In genomic region chr4:47235312-47235711, GRCm38 (mm10) we compare ENCODE assay signal across 12 mouse cellular contexts. TPM values are rescaled to one million over a fixed set of nuclear protein-coding genes. Genes with fewer than 3 reads are reported as not detected.
DNase-seq lines count a peak whose midpoint lies in the region; ATAC-seq and TF ChIP-seq lines count a peak whose summit lies in the region.
"Had no signal": no experiment of that assay in that cellular context is flagged by ENCODE, and none has a peak within 500 bp of the region (broad histone marks: within the 10 kb centered on the region; RNA-seq: fewer than 3 reads in every experiment).

No protein-coding gene starts in this region.

- peaks cover 2% of the 10 kb centered on the region; the same call in 1 of the 2 replicates for H3K27me3 ChIP-seq in heart, embryonic 11.5 days (ENCODE audit: control insufficient read depth, insufficient read depth, low read length)
- no peaks in the 10 kb centered on the region for H3K27me3 ChIP-seq in MEL (ENCODE audit: control insufficient read depth in 1 of 2, insufficient read depth in 2 of 2, low read length in 2 of 2)
- no peaks in the 10 kb centered on the region for H3K27me3 ChIP-seq in forebrain, embryonic 15.5 days
- H3K27me3 ChIP-seq in midbrain, embryonic 11.5 days (ENCODE audit: control insufficient read depth, insufficient read depth, low read length), result no peaks in the 10 kb centered on the region
- H3K27me3 ChIP-seq: embryonic facial prominence, embryonic 13.5 days; stomach, embryonic 15.5 days had no signal

- H3K4me1 ChIP-seq in heart, embryonic 11.5 days (ENCODE audit: control insufficient read depth, insufficient read depth, low read length), result no peaks in the 10 kb centered on the region
- H3K4me1 ChIP-seq in MEL (ENCODE audit: control insufficient read depth in 1 of 2, insufficient read depth in 2 of 2, low read length in 2 of 2), result peaks cover 15 to 49% of the 10 kb centered on the region in 2 experiments
- H3K4me1 ChIP-seq in forebrain, embryonic 15.5 days, result peaks cover 13% of the 10 kb centered on the region
- peaks cover 8% of the 10 kb centered on the region for H3K4me1 ChIP-seq in midbrain, embryonic 11.5 days (ENCODE audit: control insufficient read depth, insufficient read depth, low read length)

- TF ChIP-seq CTCF in MEL (IDR thresholded peaks at IDR 0.05 in 2 of 3, conservative IDR thresholded peaks at IDR 0.05 in 1 of 3; ENCODE audit: control insufficient read depth in 1 of 3, insufficient read depth in 1 of 3, low read depth in 2 of 3, low read length in 3 of 3, poor library complexity in 1 of 3, severe bottlenecking in 1 of 3), result no peak

- no peak for TF ChIP-seq EP300 in MEL (IDR thresholded peaks at IDR 0.05; ENCODE audit: low read depth in 1 of 2, low read length in 2 of 2)

- no peaks in the 10 kb centered on the region for H3K79me2 ChIP-seq in MEL (ENCODE audit: control insufficient read depth, insufficient read depth, low read length, poor library complexity)

- H3K9me3 ChIP-seq in heart, embryonic 11.5 days (replicated peaks; ENCODE audit: control insufficient read depth, low read length), result no peaks in the 10 kb centered on the region
- no peaks in the 10 kb centered on the region for H3K9me3 ChIP-seq in MEL (replicated peaks; ENCODE audit: insufficient read depth, low read length)
- no peaks in the 10 kb centered on the region for H3K9me3 ChIP-seq in forebrain, embryonic 15.5 days
- no peaks in the 10 kb centered on the region for H3K9me3 ChIP-seq in midbrain, embryonic 11.5 days (ENCODE audit: control insufficient read depth, low read length)
- H3K9me3 ChIP-seq: embryonic facial prominence, embryonic 13.5 days; megakaryocyte, embryonic 14.5 days; stomach, embryonic 15.5 days had no signal

- DNase-seq in heart, adult 11 months, result peak; percentile 94
- DNase-seq in MEL (ENCODE audit: low read depth, low spot score), result peak; percentile 33
- no peak for DNase-seq in midbrain, embryonic 11.5 days (ENCODE audit: low spot score, missing footprints)
- no peak for DNase-seq in adrenal gland, postnatal 36 days
- DNase-seq in adrenal gland, adult 18-20 months (ENCODE audit: low spot score in 2 of 2), result no peak
- DNase-seq in thymus, adult 18-20 months, result no peak

- no peak overlapping the region for H3K9ac ChIP-seq in heart, embryonic 11.5 days (ENCODE audit: low read depth, low read length)
- H3K9ac ChIP-seq in MEL (ENCODE audit: control insufficient read depth, low read depth, low read length, poor library complexity, severe bottlenecking), result no peak overlapping the region
- H3K9ac ChIP-seq in forebrain, embryonic 15.5 days (replicated peaks), result no peak overlapping the region
- H3K9ac ChIP-seq in midbrain, embryonic 11.5 days (ENCODE audit: low read length), result no peak overlapping the region
- H3K9ac ChIP-seq: embryonic facial prominence, embryonic 13.5 days; stomach, embryonic 15.5 days had no signal

- H3K4me2 ChIP-seq in heart, embryonic 11.5 days, result no peak overlapping the region
- no peak overlapping the region for H3K4me2 ChIP-seq in forebrain, embryonic 15.5 days (replicated peaks)
- no peak overlapping the region for H3K4me2 ChIP-seq in midbrain, embryonic 11.5 days
- H3K4me2 ChIP-seq: embryonic facial prominence, embryonic 13.5 days; stomach, embryonic 15.5 days had no signal

- no peak overlapping the region for H3K27ac ChIP-seq in heart, embryonic 11.5 days (ENCODE audit: low read depth, low read length)
- peak overlapping the region; percentile 61; the same call in 1 of the 2 replicates for H3K27ac ChIP-seq in MEL (ENCODE audit: control insufficient read depth, low read depth, low read length)
- peak overlapping the region; percentile 36; the same call in 1 of the 2 replicates for H3K27ac ChIP-seq in forebrain, embryonic 15.5 days (replicated peaks)
- H3K27ac ChIP-seq in midbrain, embryonic 11.5 days (ENCODE audit: low read depth, low read length), result no peak overlapping the region
- H3K27ac ChIP-seq: embryonic facial prominence, embryonic 13.5 days; stomach, embryonic 15.5 days had no signal

- H3K4me3 ChIP-seq in heart, embryonic 11.5 days (ENCODE audit: low read depth, low read length), result no peak overlapping the region
- H3K4me3 ChIP-seq in MEL (ENCODE audit: control insufficient read depth in 1 of 2, insufficient read depth in 1 of 2, low read depth in 2 of 2, low read length in 2 of 2), result no peak overlapping the region
- no peak overlapping the region for H3K4me3 ChIP-seq in forebrain, embryonic 15.5 days
- no peak overlapping the region for H3K4me3 ChIP-seq in midbrain, embryonic 11.5 days (ENCODE audit: low read depth, low read length)
- H3K4me3 ChIP-seq: embryonic facial prominence, embryonic 13.5 days; stomach, embryonic 15.5 days had no signal

- no peak for TF ChIP-seq POLR2A in MEL (IDR thresholded peaks at IDR 0.05; ENCODE audit: control insufficient read depth in 1 of 2, insufficient read depth in 1 of 2, low read depth in 1 of 2, low read length in 2 of 2, poor library complexity in 1 of 2)

- ATAC-seq in heart, embryonic 11.5 days (replicated peaks; ENCODE audit: insufficient number of reproducible peaks, low FRiP score, low TSS enrichment), result no peak
- ATAC-seq in forebrain, embryonic 15.5 days (replicated peaks), result peak; percentile 71
- peak; percentile 52; the same call in 1 of the 2 replicates for ATAC-seq in midbrain, embryonic 11.5 days (ENCODE audit: low FRiP score)

- 53% methylated on average over 3 of the region's 3 CpGs for WGBS in heart, embryonic 11.5 days (ENCODE audit: insufficient replicate concordance)
- WGBS in forebrain, embryonic 15.5 days, result 5% methylated on average over 3 of the region's 3 CpGs
- 8% methylated on average over 3 of the region's 3 CpGs for WGBS in midbrain, embryonic 11.5 days

- no peak for TF ChIP-seq RAD21 in MEL (IDR thresholded peaks at IDR 0.05; ENCODE audit: low read depth, low read length)

- no peaks in the 10 kb centered on the region for H3K36me3 ChIP-seq in heart, embryonic 11.5 days (ENCODE audit: control insufficient read depth, insufficient read depth, low read length)
- peaks cover 0 to 42% of the 10 kb centered on the region in 2 experiments; a peak in 2 of 4 replicates for H3K36me3 ChIP-seq in MEL (ENCODE audit: control insufficient read depth in 1 of 2, insufficient read depth in 2 of 2, low read length in 2 of 2)
- H3K36me3 ChIP-seq in forebrain, embryonic 15.5 days, result no peaks in the 10 kb centered on the region
- no peaks in the 10 kb centered on the region for H3K36me3 ChIP-seq in midbrain, embryonic 11.5 days (ENCODE audit: control insufficient read depth, insufficient read depth, low read length)
- H3K36me3 ChIP-seq: embryonic facial prominence, embryonic 13.5 days; stomach, embryonic 15.5 days had no signal

TF ChIP-seq in MEL, 35 proteins besides CTCF, POLR2A, EP300 and RAD21:
- TF ChIP-seq MAZ (IDR thresholded peaks at IDR 0.05; ENCODE audit: low read depth, low read length) (no peak), TCF12 (IDR thresholded peaks at IDR 0.05; ENCODE audit: low read depth, low read length) (no peak), ZMIZ1 (IDR thresholded peaks at IDR 0.05; ENCODE audit: low read depth, low read length) (no peak), JUND (IDR thresholded peaks at IDR 0.05; ENCODE audit: low read depth, low read length) (no peak), NELFE (IDR thresholded peaks at IDR 0.05; ENCODE audit: low read depth, low read length) (0 out of 2 replicates have a peak, but pooled peaks have one; percentile 5)

RNA-seq across cellular contexts. Expression of gene Col15a1, which starts 27.4 kb away (rescaled TPM):
- 0.97 and 2.0 TPM in 2 replicates for polyA plus RNA-seq in heart, embryonic 11.5 days (2014; fragmentation: Nextera tagmentation; extraction: Ambion mirVana)
- total RNA-seq in MEL (2012; rRNA removed), result 0.78 and 2.2 TPM in 2 replicates
- 1 to 10 TPM in 1 of 2 experiments, not detected in 1; 2.6 TPM for polyA plus RNA-seq in MEL (2012; ENCODE audit: insufficient read depth in 1 of 2, insufficient read length in 2 of 2, low read depth in 1 of 2, low replicate concordance in 2 of 2, missing spikeins in 1 of 2)
- polyA plus RNA-seq in forebrain, embryonic 15.5 days (2015; fragmentation: Nextera tagmentation; extraction: Ambion mirVana), result 1.4 and 3.1 TPM in 2 replicates
- 2.9 TPM in 2 replicates for polyA plus RNA-seq in midbrain, embryonic 11.5 days (2014; fragmentation: Nextera tagmentation; extraction: Ambion mirVana)
- 10 to 100 TPM; 27.5 to 80.0 TPM for total RNA-seq in adrenal gland, postnatal 36 days (2021)
- total RNA-seq in adrenal gland, adult 18-20 months (2021), result 10 to 100 TPM; 16.7 to 53.8 TPM
- total RNA-seq: hematopoietic stem cell, adult 5-6 weeks had no signal

Comparison
In these comparisons a context has a peak if more than half of its experiments do, and no peak if none do; other contexts are left out.
1. DNase-seq: peak in heart, adult 11 months (single experiment) and MEL (single experiment); none in midbrain, embryonic 11.5 days (single experiment), adrenal gland, postnatal 36 days (0 of 2), adrenal gland, adult 18-20 months (0 of 2) and thymus, adult 18-20 months (0 of 2).
2. H3K27ac ChIP-seq: peak in MEL (single experiment) and forebrain, embryonic 15.5 days (single experiment); none in heart, embryonic 11.5 days (single experiment) and midbrain, embryonic 11.5 days (single experiment).